Mouse (Mus musculus) layer of hippocampus, adult 11-12 months (tissue): Measurements from ENCODE around the gene Gm21797.
"Not testable (repeated sequence)": the region's sequence is repeated elsewhere in the genome, so short reads cannot be mapped to it uniquely, and the experiment has no call there.

ENCODE experiments used
- DNase-seq: peaks from one replicate; pipeline ENCODE4 v3.0.0; 2022; ENCODE audit warnings: low spot score

The Gm21797 gene

GRCm38 (mm10) chrY:40775665-40776064, at the start of gene Gm21797:
Gene Gm21797 (minus strand): TSS chrY:40775765.
- not testable (repeated sequence) for DNase-seq

- DNase-seq = not testable (repeated sequence)
Observed at GRCm38 (mm10) chrY:40804614-40805013, 29.0 kb upstream of the Gm21797 start, which contains the start of gene Gm20795. Gene Gm20795 (plus strand): TSS chrY:40804914.
